Mouse (Mus musculus) forebrain, embryonic 13.5 days (tissue): ENCODE measurements at regions not wholly inside any gene's neighbourhood (a gene's known extent, or its start where the extent isn't known, plus 50 kb on each side); places are given as distances from the start of the nearest gene placed in this dataset.

ENCODE experiments used
- ATAC-seq: fragments of 200-750 bp; cut with Nextera tagmentation; 2 replicates; pipeline ENCODE4 v1.8.0; 2017
- H3K27ac ChIP-seq: fragments of 300-500 bp; sonication (generic); 2 replicates; pipeline ENCODE4 v1.5.1; 2015; ENCODE audit warnings: inconsistent platforms, mild to moderate bottlenecking, moderate library complexity
- H3K27me3 ChIP-seq: fragments of 300-500 bp; sonication (generic); 2 replicates; pipeline ENCODE4 v1.6.1; 2015; ENCODE audit warnings: mild to moderate bottlenecking, inconsistent platforms
- H3K36me3 ChIP-seq: fragments of 300-500 bp; sonication (generic); 2 replicates; pipeline ENCODE4 v1.6.1; 2015; ENCODE audit warnings: mild to moderate bottlenecking, inconsistent platforms; ENCODE audit not compliant: poor library complexity, severe bottlenecking
- H3K4me1 ChIP-seq: fragments of 300-500 bp; sonication (generic); 2 replicates; pipeline ENCODE4 v1.6.1; 2015; ENCODE audit warnings: inconsistent platforms
- H3K4me2 ChIP-seq: fragments of 300-500 bp; sonication (generic); 2 replicates; pipeline ENCODE4 v1.6.1; 2015; ENCODE audit warnings: inconsistent platforms, mild to moderate bottlenecking, moderate library complexity
- H3K4me3 ChIP-seq: fragments of 300-500 bp; sonication (generic); 2 replicates; pipeline ENCODE4 v1.5.1; 2015; ENCODE audit warnings: mild to moderate bottlenecking, inconsistent platforms
- H3K9ac ChIP-seq: fragments of 300-500 bp; sonication (generic); 2 replicates; pipeline ENCODE4 v1.6.1; 2015; ENCODE audit warnings: mild to moderate bottlenecking, inconsistent platforms
- H3K9me3 ChIP-seq: fragments of 300-500 bp; sonication (generic); replicated peaks from 2 replicates; pipeline ENCODE4 v1.6.1; 2016; ENCODE audit warnings: inconsistent platforms
- WGBS: fragments of 180-500 bp; shearing (Covaris S2); methylation state at CpG from one replicate; pipeline ENCODE4 v1.1.7; 2015; 5-methylcytosine and 5-hydroxymethylcytosine counted together

GRCm38 (mm10) chr6:97684335-97684734, 67.0 kb upstream of the Frmd4b start:
- 83% methylated on average over 7 of the region's 7 CpGs for WGBS
- Histone ChIP-seq H3K27ac (no peak overlapping the region), H3K27me3 (no peaks in the 10 kb centered on the region), H3K9ac (no peak overlapping the region), H3K4me3 (no peak overlapping the region), H3K4me1 (no peaks in the 10 kb centered on the region), H3K9me3 (no peaks in the 10 kb centered on the region), H3K36me3 (no peaks in the 10 kb centered on the region), H3K4me2 (no peak overlapping the region)
- ATAC-seq, result peak; percentile 21; the same call in 1 of the 2 replicates

GRCm38 (mm10) chr6:97682213-97682612, 64.9 kb upstream of the Frmd4b start:
- H3K27ac ChIP-seq, result no peak overlapping the region
- H3K4me1 ChIP-seq, result no peaks in the 10 kb centered on the region
- H3K36me3 ChIP-seq, result no peaks in the 10 kb centered on the region
- no peak overlapping the region for H3K4me2 ChIP-seq
- ATAC-seq, result peak; percentile 72; the same call in 1 of the 2 replicates
- WGBS, result 43% methylated on average over 1 of the region's 1 CpGs
- H3K4me3 ChIP-seq, result no peak overlapping the region
- H3K27me3 ChIP-seq, result no peaks in the 10 kb centered on the region
- H3K9ac ChIP-seq, result no peak overlapping the region
- no peaks in the 10 kb centered on the region; the same call in 1 of the 2 replicates for H3K9me3 ChIP-seq

DNA sequence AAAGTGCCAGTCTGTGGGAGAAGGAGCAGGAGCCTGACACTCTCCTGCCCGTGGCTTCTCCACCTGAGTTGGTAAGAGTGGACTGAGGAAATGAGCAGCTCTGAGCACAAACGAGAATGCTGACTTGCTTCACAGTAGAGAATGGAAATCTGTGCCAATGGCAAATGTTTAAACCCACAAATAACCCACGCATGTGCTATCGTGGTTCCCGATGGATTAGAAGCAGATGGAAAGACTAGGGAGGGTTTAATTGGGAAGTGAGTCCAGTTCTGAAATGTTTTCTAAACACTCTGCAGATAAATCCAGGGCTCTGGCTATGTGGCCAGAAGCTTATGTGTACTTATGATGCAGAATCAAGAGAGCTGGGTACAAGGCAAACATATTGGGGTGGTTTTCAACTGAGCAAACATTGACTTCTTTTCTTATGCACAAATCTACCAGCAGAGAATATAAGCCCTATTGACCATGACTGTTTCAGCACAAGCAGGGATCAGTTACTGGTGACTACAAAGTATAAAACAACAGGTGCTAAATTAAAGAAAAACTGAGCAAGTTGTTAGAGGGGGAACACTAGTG, 57.9 kb upstream of the Frmd4b start:
- no peaks in the 10 kb centered on the region for H3K36me3 ChIP-seq
- ATAC-seq, result no peak
- 86% methylated on average over 5 of the region's 5 CpGs for WGBS
- no peak overlapping the region for H3K27ac ChIP-seq
- no peaks in the 10 kb centered on the region for H3K27me3 ChIP-seq
- no peak overlapping the region for H3K4me2 ChIP-seq
- no peak overlapping the region for H3K9ac ChIP-seq
- H3K9me3 ChIP-seq, result no peaks in the 10 kb centered on the region; the same call in 1 of the 2 replicates
- H3K4me1 ChIP-seq, result peaks cover 3% of the 10 kb centered on the region; the same call in 1 of the 2 replicates
- no peak overlapping the region for H3K4me3 ChIP-seq

- H3K9me3 ChIP-seq, result peaks cover 6% of the 10 kb centered on the region; the same call in 1 of the 2 replicates
- H3K4me1 ChIP-seq, result peaks cover 21% of the 10 kb centered on the region
- peak; percentile 97 for ATAC-seq
- peak overlapping the region; percentile 89 for H3K27ac ChIP-seq
- H3K36me3 ChIP-seq, result no peaks in the 10 kb centered on the region
- 3% methylated on average over 5 of the region's 5 CpGs for WGBS
- peak overlapping the region; percentile 8; the same call in 1 of the 2 replicates for H3K4me2 ChIP-seq
- H3K9ac ChIP-seq, result no peak overlapping the region
- no peaks in the 10 kb centered on the region for H3K27me3 ChIP-seq
- H3K4me3 ChIP-seq, result no peak overlapping the region
Measured at GRCm38 (mm10) chr6:97666818-97667629, 49.7 kb upstream of the Frmd4b start.
